Comparison of ENCODE assay signal across 23 mouse cellular contexts in genomic region chr9:28423407-28423806, GRCm38 (mm10).
DNase-seq lines count a peak whose midpoint lies in the region; ATAC-seq and TF ChIP-seq lines count a peak whose summit lies in the region.
"Had no signal": no experiment of that assay in that cellular context is flagged by ENCODE, and none has a peak within 500 bp of the region (broad histone marks: within the 10 kb centered on the region; RNA-seq: fewer than 3 reads in every experiment).

No protein-coding gene starts in this region.

- H3K36me3 ChIP-seq in embryonic facial prominence, embryonic 11.5 days (replicated peaks; ENCODE audit: control insufficient read depth, insufficient read depth, low read depth, low read length) = no peaks in the 10 kb centered on the region
- H3K36me3 ChIP-seq in embryonic facial prominence, embryonic 10.5 days (replicated peaks) = no peaks in the 10 kb centered on the region
- H3K36me3 ChIP-seq in hindbrain, postnatal 0 days (ENCODE audit: insufficient read depth, low read length) = no peaks in the 10 kb centered on the region
- no peaks in the 10 kb centered on the region for H3K36me3 ChIP-seq in hindbrain, embryonic 14.5 days (replicated peaks; ENCODE audit: control insufficient read depth, insufficient read depth)
- H3K36me3 ChIP-seq: embryonic facial prominence, embryonic 15.5 days; forebrain, embryonic 10.5 days; hindbrain, embryonic 13.5 days had no signal

- TF ChIP-seq CTCF in hindbrain, postnatal 0 days (IDR thresholded peaks at IDR 0.05; ENCODE audit: low read depth) = no peak

- DNase-seq in embryonic facial prominence, embryonic 11.5 days (ENCODE audit: low spot score) = peak; percentile 11
- no peak for DNase-seq in embryonic facial prominence, embryonic 10.5 days (ENCODE audit: low spot score)
- no peak for DNase-seq in hindbrain, postnatal 0 days (ENCODE audit: low spot score)
- no peak for DNase-seq in hindbrain, embryonic 14.5 days (ENCODE audit: low spot score)
- peak; percentile 7 for DNase-seq in 3T3-L1 (ENCODE audit: low read depth, low spot score)
- peak; percentile 76 for DNase-seq in telencephalon, adult 2 months (ENCODE audit: low read depth, low spot score)
- DNase-seq in gastrocnemius, postnatal 4 days (ENCODE audit: low spot score in 2 of 2) = no peak
- DNase-seq: adrenal gland, postnatal 14 days; cerebellum, adult 18-20 months; cerebellum, adult 9-11 months; cerebellum, postnatal 36 days; gastrocnemius, adult 2 months; gastrocnemius, postnatal 25 days; heart, adult 11 months; heart, postnatal 14 days had no signal

- no peak overlapping the region for H3K9ac ChIP-seq in embryonic facial prominence, embryonic 11.5 days (replicated peaks; ENCODE audit: low read length)
- H3K9ac ChIP-seq in hindbrain, postnatal 0 days (replicated peaks; ENCODE audit: low read length) = no peak overlapping the region
- no peak overlapping the region for H3K9ac ChIP-seq in hindbrain, embryonic 14.5 days
- H3K9ac ChIP-seq: embryonic facial prominence, embryonic 15.5 days; hindbrain, embryonic 13.5 days had no signal

- no peak for ATAC-seq in embryonic facial prominence, embryonic 11.5 days (replicated peaks; ENCODE audit: insufficient number of reproducible peaks, low FRiP score, low TSS enrichment, low read depth)
- no peak for ATAC-seq in hindbrain, postnatal 0 days
- no peak for ATAC-seq in hindbrain, embryonic 14.5 days (ENCODE audit: low FRiP score)
- ATAC-seq: activated CD4-positive, CD25-positive, alpha-beta regulatory T cell, adult 4 months; forebrain, embryonic 16.5 days; intestine, embryonic 16.5 days; Patski had no signal

- no peak overlapping the region for H3K27ac ChIP-seq in embryonic facial prominence, embryonic 11.5 days (replicated peaks; ENCODE audit: low read depth, low read length)
- no peak overlapping the region for H3K27ac ChIP-seq in embryonic facial prominence, embryonic 10.5 days (replicated peaks)
- no peak overlapping the region for H3K27ac ChIP-seq in hindbrain, postnatal 0 days
- H3K27ac ChIP-seq in hindbrain, embryonic 14.5 days = no peak overlapping the region
- H3K27ac ChIP-seq: embryonic facial prominence, embryonic 15.5 days; forebrain, embryonic 10.5 days; gastrocnemius, adult 2 months; hindbrain, embryonic 13.5 days had no signal

- H3K4me3 ChIP-seq in embryonic facial prominence, embryonic 11.5 days (ENCODE audit: low read depth, low read length) = no peak overlapping the region
- H3K4me3 ChIP-seq in embryonic facial prominence, embryonic 10.5 days = no peak overlapping the region
- no peak overlapping the region for H3K4me3 ChIP-seq in hindbrain, postnatal 0 days (ENCODE audit: low read length)
- no peak overlapping the region for H3K4me3 ChIP-seq in hindbrain, embryonic 14.5 days (replicated peaks; ENCODE audit: low read length)
- H3K4me3 ChIP-seq: embryonic facial prominence, embryonic 15.5 days; erythroblast, embryonic 14.5 days; forebrain, embryonic 10.5 days; gastrocnemius, adult 2 months; hindbrain, embryonic 13.5 days had no signal

- no peaks in the 10 kb centered on the region for H3K9me3 ChIP-seq in embryonic facial prominence, embryonic 11.5 days (replicated peaks; ENCODE audit: control insufficient read depth, low read length)
- no peaks in the 10 kb centered on the region for H3K9me3 ChIP-seq in embryonic facial prominence, embryonic 10.5 days
- no peaks in the 10 kb centered on the region for H3K9me3 ChIP-seq in hindbrain, postnatal 0 days (ENCODE audit: low read length)
- no peaks in the 10 kb centered on the region for H3K9me3 ChIP-seq in hindbrain, embryonic 14.5 days (ENCODE audit: control insufficient read depth, low read length)
- H3K9me3 ChIP-seq: embryonic facial prominence, embryonic 15.5 days; forebrain, embryonic 10.5 days; hindbrain, embryonic 13.5 days had no signal

- no peaks in the 10 kb centered on the region for H3K4me1 ChIP-seq in embryonic facial prominence, embryonic 11.5 days (ENCODE audit: control insufficient read depth, insufficient read depth, low read length)
- H3K4me1 ChIP-seq in embryonic facial prominence, embryonic 10.5 days = no peaks in the 10 kb centered on the region
- no peaks in the 10 kb centered on the region for H3K4me1 ChIP-seq in hindbrain, postnatal 0 days (ENCODE audit: insufficient read depth, low read length)
- no peaks in the 10 kb centered on the region for H3K4me1 ChIP-seq in hindbrain, embryonic 14.5 days (replicated peaks; ENCODE audit: control insufficient read depth, insufficient read depth, low read length)
- H3K4me1 ChIP-seq: embryonic facial prominence, embryonic 15.5 days; hindbrain, embryonic 13.5 days had no signal

- no peaks in the 10 kb centered on the region for H3K27me3 ChIP-seq in embryonic facial prominence, embryonic 11.5 days (ENCODE audit: control insufficient read depth, insufficient read depth, low read length)
- H3K27me3 ChIP-seq in embryonic facial prominence, embryonic 10.5 days (replicated peaks; ENCODE audit: low read depth, poor library complexity, severe bottlenecking) = peaks cover 7% of the 10 kb centered on the region; the same call in 1 of the 2 replicates
- no peaks in the 10 kb centered on the region for H3K27me3 ChIP-seq in hindbrain, postnatal 0 days (ENCODE audit: insufficient read depth, low read length)
- no peaks in the 10 kb centered on the region for H3K27me3 ChIP-seq in hindbrain, embryonic 14.5 days (ENCODE audit: control insufficient read depth, insufficient read depth, low read length)
- H3K27me3 ChIP-seq: embryonic facial prominence, embryonic 15.5 days; hindbrain, embryonic 13.5 days had no signal

- H3K4me2 ChIP-seq in embryonic facial prominence, embryonic 11.5 days (ENCODE audit: low read depth, low read length) = no peak overlapping the region
- 0 out of 2 replicates have a peak overlapping the region, but pooled peaks have one; percentile 16 for H3K4me2 ChIP-seq in hindbrain, postnatal 0 days (ENCODE audit: low read depth, low read length)
- no peak overlapping the region for H3K4me2 ChIP-seq in hindbrain, embryonic 14.5 days (replicated peaks)
- H3K4me2 ChIP-seq: embryonic facial prominence, embryonic 15.5 days; hindbrain, embryonic 13.5 days had no signal

- WGBS in embryonic facial prominence, embryonic 11.5 days = 51% methylated on average over 12 of the region's 12 CpGs
- WGBS in embryonic facial prominence, embryonic 10.5 days = 54% methylated on average over 12 of the region's 12 CpGs
- WGBS in hindbrain, postnatal 0 days = 45% methylated on average over 12 of the region's 12 CpGs
- WGBS in hindbrain, embryonic 14.5 days = 54% methylated on average over 12 of the region's 12 CpGs

Comparison
In these comparisons a context has a peak if more than half of its experiments do, and no peak if none do; other contexts are left out.
1. DNase-seq: peak in embryonic facial prominence, embryonic 11.5 days (single experiment), 3T3-L1 (single experiment) and telencephalon, adult 2 months (single experiment); none in embryonic facial prominence, embryonic 10.5 days (single experiment), hindbrain, postnatal 0 days (single experiment), hindbrain, embryonic 14.5 days (single experiment) and gastrocnemius, postnatal 4 days (0 of 2).